Mouse (Mus musculus): Measurements from ENCODE around the gene Tom1l2. TPM values are rescaled to one million over a fixed set of nuclear protein-coding genes. Genes with fewer than 3 reads are reported as not detected.
A peak's percentile ranks its signal among the peaks of the same experiment; 100 is the strongest.

Tom1l2 gene
- total RNA-seq, 2 experiments from 2014 or later, result 200 to 203 TPM

DNA sequence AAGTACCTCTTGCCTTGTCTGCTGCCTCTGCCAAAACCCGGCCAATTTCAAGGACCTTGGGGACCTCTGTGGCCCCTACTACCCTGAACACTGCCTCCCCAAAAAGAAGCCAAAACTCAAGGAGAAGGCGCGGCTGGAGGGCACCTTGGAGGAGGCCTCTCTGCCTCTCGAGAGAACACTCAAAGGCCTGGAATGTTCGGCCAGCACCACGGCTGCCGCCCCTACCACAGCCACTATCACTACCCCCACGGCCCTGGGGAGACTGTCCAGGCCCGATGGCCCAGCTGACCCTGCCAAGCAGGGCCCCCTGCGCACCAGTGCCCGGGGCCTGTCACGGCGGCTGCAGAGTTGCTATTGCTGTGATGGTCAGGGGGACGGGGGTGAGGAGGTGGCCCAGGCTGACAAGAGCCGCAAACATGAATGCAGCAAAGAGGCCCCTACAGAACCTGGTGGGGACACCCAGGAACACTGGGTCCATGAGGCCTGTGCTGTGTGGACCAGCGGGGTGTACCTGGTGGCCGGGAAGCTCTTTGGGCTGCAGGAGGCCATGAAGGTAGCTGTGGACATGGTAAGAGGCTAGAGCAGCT is 162.6 kb downstream of the Tom1l2 start:
- DNase-seq (ENCODE audit: low spot score in 2 of 2), result no peak
- intact Hi-C loops (cut with DNase I), result no loop called here

DNA sequence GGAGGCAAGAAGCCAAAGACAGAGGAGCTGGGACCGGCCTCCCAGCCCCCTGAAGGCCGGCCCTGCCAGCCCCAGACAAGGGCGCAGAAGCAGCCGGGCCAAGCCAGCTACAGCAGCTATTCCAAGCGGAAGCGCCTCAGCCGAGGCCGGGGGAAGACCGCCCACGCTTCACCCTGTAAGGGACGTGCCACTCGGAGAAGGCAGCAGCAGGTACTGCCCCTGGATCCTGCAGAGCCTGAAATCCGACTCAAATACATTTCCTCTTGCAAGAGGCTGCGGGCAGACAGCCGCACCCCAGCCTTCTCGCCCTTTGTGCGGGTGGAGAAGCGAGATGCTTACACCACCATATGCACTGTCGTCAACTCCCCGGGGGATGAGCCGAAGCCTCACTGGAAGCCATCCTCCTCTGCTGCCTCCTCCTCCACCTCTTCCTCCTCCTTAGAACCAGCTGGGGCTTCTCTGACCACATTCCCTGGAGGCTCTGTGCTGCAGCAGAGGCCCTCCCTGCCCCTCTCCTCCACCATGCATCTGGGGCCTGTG is 163.1 kb downstream of the Tom1l2 start:
- peak in 1 of 2 experiments; percentile 63 for DNase-seq (ENCODE audit: low spot score in 2 of 2)
- intact Hi-C loops (cut with DNase I), result no loop called here

DNA sequence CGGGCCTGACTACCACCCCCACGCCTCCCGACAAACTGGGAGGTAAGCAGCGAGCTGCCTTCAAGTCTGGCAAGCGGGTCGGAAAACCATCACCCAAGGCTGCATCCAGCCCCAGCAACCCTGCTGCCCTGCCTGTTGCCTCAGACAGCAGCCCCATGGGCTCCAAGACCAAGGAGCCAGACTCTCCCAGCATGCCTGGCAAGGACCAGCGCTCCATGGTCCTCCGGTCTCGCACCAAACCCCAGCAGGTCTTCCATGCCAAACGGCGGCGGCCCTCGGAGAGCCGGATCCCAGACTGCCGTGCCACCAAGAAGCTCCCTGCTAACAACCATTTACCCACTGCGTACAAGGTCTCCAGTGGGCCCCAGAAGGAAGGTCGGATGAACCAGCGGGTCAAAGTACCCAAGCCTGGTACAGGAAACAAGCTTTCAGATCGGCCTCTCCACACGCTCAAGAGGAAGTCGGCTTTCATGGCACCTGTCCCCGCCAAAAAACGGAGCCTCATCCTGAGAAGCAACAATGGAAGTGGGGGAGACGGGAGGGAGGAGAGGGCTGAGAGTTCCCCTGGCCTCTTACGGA is 164.3 kb downstream of the Tom1l2 start:
- intact Hi-C loops (cut with DNase I), result no loop called here
- DNase-seq (ENCODE audit: low spot score in 2 of 2), result no peak

DNA sequence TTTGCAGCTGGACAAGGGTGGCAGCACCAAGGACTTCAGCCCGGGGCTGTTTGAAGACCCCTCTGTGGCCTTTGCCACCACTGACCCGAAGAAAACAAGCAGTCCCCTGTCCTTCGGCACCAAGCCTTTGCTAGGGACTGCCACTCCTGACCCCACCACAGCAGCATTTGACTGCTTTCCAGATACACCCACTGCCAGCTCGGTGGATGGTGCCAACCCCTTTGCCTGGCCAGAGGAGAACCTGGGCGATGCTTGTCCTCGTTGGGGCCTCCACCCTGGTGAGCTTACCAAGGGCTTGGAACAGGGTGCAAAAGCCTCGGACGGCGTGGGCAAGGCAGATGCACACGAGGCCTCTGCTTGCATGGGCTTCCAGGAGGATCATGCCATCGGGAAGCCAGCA is 165.6 kb downstream of the Tom1l2 start:
- no peak for DNase-seq (ENCODE audit: low spot score in 2 of 2)
- intact Hi-C loops (cut with DNase I), result no loop called here

DNA sequence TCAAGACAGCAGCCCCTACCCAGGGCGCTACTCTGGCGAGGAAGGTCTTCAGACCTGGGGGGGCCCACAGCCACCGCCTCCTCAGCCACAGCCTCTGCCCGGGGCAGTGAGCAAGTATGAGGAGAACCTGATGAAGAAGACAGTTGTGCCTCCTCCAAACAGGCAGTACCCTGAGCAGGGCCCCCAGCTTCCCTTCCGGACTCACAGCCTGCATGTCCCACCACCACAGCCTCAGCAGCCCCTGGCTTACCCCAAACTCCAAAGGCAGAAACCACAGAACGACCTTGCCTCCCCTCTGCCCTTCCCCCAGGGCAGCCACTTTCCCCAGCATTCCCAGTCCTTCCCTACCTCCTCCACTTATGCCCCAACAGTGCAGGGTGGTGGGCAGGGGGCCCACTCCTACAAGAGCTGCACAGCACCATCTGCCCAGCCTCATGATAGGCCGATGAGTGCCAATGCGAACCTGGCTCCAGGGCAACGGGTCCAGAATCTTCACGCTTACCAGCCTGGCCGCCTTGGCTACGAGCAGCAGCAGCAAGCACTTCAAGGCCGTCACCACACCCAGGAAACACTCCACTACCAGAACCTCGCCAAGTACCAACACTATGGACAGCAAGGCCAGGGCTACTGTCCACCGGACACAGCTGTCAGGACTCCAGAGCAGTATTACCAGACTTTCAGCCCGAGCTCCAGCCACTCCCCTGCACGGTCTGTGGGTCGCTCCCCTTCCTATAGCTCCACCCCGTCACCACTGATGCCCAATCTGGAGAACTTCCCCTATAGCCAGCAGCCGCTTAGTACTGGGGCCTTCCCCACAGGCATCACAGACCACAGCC is 167.1 kb downstream of the Tom1l2 start:
- intact Hi-C loops (cut with DNase I), result loop anchor here (2.0 kb wide), 1 partner anchor 47 kb away; no protein-coding TSS in a partner anchor

DNA sequence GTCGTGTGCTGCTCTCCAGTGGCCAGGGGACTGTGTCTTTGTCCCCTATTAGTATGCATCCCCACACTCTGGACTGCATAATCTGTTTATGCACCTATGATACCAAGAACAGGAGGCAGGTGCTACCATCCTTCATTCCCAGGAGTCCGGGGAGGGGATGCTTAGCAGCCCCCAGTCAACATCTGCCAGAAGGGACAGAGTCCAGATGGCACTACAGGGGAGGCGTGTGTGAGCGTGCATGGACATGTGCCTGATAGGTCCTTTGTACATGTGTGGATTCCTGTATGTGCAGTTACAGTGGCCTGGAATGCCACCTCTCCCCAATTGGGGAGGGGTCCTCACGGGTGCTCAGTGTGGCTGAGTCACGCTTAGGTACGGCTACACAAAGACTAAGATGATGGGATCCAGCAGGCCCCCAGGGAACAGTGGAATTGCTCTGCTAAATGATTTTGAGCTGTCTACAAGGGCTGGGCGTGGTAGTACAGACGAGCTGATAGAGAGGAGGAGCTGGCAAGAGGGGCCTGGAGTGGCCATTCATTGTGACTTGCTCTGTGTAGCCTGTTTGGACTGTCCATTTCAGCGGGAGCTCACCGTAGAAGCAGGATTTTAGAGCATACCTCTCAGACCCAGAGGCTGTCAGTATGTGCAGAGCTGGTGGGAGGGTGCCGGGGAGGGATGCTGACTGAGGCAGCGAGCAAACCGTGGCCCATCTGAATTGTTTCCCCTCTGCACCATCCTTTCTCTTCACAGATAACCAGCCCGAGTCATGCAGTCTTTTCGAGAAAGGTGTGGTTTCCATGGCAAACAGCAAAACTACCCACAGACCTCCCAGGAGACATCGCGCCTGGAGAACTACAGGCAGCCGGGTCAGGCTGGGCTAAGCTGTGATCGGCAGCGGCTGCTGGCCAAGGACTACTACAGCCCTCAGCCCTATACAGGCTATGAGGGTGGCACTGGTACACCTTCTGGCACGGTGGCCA is 168.1 kb downstream of the Tom1l2 start:
- DNase-seq (ENCODE audit: low spot score in 2 of 2), result peak; percentile 51 to 81
- intact Hi-C loops (cut with DNase I), result loop anchor here (2.0 kb wide), 1 partner anchor 46 kb away; no protein-coding TSS in a partner anchor

More for the DNA sequence above, 167.1 kb downstream of the Tom1l2 start:
- DNase-seq (ENCODE audit: low spot score in 2 of 2), result peak in 1 of 2 experiments; percentile 31

DNA sequence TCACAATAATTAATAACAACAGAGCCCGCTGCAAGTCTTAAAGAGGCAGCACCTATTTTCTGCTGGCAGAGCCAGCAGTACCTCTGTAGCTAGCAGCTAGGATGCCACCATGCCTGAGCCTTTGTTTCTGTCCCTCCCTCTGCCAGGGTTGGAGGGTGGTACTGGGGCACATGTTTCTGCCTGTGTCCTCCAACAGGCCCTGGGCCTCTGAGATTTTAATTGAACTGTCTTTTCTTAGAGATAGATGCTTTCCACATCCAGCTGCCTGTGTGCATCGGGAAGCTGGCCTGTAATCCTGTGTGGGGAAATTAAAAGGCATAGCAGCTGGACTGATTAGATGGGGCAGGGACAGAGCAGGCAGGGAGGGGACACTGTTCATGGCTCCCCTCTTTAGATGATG is 170.0 kb downstream of the Tom1l2 start:
- intact Hi-C loops (cut with DNase I), result no loop called here
- DNase-seq (ENCODE audit: low spot score in 2 of 2), result no peak

DNA sequence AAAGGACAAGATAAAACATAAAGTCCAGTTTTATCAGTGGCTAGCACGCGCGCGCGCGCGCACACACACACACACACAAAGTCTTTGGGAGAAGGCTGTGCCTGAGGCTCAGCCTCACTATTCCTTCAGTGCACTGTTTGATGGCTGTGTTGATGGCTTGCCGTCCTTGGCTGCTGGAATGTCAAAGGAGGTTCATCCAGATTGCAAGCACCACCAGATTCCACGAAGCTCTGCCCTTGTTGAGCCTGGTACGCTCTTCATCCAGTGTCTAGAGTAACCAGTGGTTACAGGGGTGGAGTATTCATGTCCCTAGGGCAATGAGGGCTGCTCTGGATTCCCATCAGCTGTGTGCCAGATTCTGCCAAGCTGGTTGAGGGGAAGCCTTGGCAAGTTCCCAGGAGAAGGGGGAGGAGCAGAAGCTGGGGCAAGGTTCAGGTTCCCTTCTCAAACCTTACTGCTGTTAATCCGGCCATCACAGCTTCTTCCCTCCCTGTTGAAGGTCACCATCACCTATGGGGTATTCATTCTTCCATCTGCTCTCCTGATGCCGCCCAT is 170.5 kb downstream of the Tom1l2 start:
- peak in 1 of 2 experiments; percentile 31 for DNase-seq (ENCODE audit: low spot score in 2 of 2)
- intact Hi-C loops (cut with DNase I), result no loop called here

DNA sequence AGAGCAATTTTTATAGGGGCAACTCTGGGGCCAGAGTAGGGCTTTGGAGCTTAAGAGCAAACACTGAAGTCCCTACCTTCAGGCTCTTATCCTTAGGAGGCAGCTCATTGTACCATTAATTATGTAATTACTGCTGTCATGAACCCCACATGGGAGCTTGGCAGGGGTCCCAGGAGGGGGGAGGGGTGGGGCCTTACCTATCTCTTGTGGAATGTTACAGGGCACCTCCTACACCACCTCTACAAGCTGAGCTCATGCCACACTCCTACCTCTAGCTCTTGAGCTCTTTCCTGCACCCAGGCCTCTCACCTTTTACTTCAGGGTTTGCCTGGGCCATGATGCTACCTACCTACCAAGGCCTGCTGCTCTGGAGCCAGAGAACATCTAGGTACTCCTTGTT is 174.2 kb downstream of the Tom1l2 start:
- intact Hi-C loops (cut with DNase I), result no loop called here
- no peak for DNase-seq (ENCODE audit: low spot score in 2 of 2)

DNA sequence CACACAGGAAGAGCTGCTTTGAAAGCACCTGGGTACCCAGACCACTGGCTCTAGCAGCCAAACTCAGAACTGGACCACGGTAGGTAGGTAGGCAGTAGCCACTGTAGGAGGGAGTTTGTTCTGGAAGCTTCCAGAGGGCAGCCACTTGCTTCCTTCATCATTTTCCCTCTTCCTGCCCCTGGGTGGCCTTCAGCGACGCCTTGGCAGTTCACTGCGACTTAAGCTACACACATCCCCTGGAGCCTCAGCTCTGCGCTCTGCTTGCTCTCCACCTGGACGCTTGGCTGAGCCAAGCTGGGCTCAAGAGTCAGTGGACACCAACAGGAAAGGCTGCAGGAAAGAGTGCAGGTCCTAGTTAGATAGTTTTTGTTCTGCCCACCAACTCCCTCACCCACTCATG is 174.7 kb downstream of the Tom1l2 start:
- intact Hi-C loops (cut with DNase I), result no loop called here
- no peak for DNase-seq (ENCODE audit: low spot score in 2 of 2)

DNA sequence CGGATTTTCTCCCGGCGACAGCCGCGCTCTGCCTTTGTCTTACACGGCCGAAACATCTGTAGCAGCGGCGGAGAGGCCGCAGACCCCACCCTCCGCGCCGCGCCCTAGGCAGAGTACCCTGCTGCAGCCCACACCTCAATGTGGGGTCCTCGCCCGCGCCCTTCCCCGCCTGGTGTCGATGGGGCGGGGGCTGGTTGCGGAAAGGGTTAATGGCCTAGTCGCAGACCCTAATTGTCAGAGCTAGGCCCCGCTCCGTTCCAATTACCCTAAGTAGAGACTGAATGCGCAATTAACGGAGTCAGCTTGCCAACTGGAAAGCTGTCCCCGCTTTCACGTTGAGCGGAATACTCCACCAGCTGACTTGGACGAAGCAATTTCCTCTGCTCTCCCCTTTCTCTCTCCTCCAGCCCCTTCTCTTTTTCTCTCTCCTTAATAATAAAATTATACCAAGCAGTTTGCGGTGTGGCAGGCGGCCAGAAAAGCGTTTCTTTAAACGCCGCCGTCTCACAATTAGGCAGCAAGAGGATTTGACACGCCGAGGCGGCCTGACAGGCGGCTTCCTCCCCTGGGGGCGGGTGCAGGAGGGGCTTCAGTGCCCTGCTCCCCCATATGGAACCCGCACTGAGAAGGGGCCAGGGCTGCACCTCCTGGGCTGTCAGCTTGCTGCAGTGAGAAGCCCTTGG is 175.6 kb downstream of the Tom1l2 start:
- peak; percentile 69 to 73 for DNase-seq (ENCODE audit: low spot score in 2 of 2)
- intact Hi-C loops (cut with DNase I), result loop anchor here (1.0 kb wide), 2 partner anchors 38 to 71 kb away; no protein-coding TSS in a partner anchor

Small RNAs within 50 kb of the gene (microRNA-seq; reads per million reads assigned to microRNA genes)
- gene Gm27711, result 0 reads per million in 2 experiments
- gene Mir6921, result 0.34 to 0.74 reads per million in 2 experiments
- 1.0 to 1.5 reads per million in 2 experiments for gene Mir6922

Other genes starting within 250 kb of the Tom1l2 start
- 10 to 100 TPM; 59.4 to 69.2 TPM for gene Rai1, start 247.9 kb downstream of the Tom1l2 start, total RNA-seq (2021)
- gene Srebf1, start 130.3 kb downstream of the Tom1l2 start, total RNA-seq (2021), result 10 to 100 TPM; 42.3 to 50.7 TPM
- gene Drc3, start 424 bp upstream of the Tom1l2 start, total RNA-seq (2021), result 10 to 100 TPM in 1 of 2 experiments, 1 to 10 TPM in 1; 9.1 to 11.1 TPM
- 10 to 100 TPM; 51.6 to 53.7 TPM for gene Gid4, start 64.2 kb upstream of the Tom1l2 start, total RNA-seq (2021)
- gene Atpaf2, start 65.6 kb upstream of the Tom1l2 start, total RNA-seq (2021), result 10 to 100 TPM; 25.0 to 31.8 TPM
- gene Drg2, start 101.7 kb upstream of the Tom1l2 start, total RNA-seq (2021), result 10 to 100 TPM; 70.8 to 76.6 TPM
- under 1 TPM; 0.07 to 0.09 TPM for gene Myo15, start 116.4 kb upstream of the Tom1l2 start, total RNA-seq (2021)
- gene Alkbh5, start 183.5 kb upstream of the Tom1l2 start, total RNA-seq (2021), result 10 to 100 TPM; 55.2 to 55.6 TPM

All from left cerebral cortex, postnatal 25 days (tissue).